Comparison of ENCODE assay signal across 9 mouse cellular contexts in genomic region chr5:120134000-120134399, GRCm38 (mm10). TPM values are rescaled to one million over a fixed set of nuclear protein-coding genes. Genes with fewer than 3 reads are reported as not detected.
DNase-seq lines count a peak whose midpoint lies in the region; ATAC-seq lines count a peak whose summit lies in the region.
"Had no signal": no experiment of that assay in that cellular context is flagged by ENCODE, and none has a peak within 500 bp of the region (broad histone marks: within the 10 kb centered on the region; RNA-seq: fewer than 3 reads in every experiment).

No protein-coding gene starts in this region.

- 22% methylated on average over 6 of the region's 6 CpGs for WGBS in liver, embryonic 15.5 days (ENCODE audit: insufficient replicate concordance)

- H3K27me3 ChIP-seq in liver, embryonic 15.5 days: no peaks in the 10 kb centered on the region

- DNase-seq in cerebellum, adult 11 months: peak; percentile 26
- peak; percentile 46 for DNase-seq in ovary, postnatal 14 days (ENCODE audit: low spot score)
- no peak for DNase-seq in ovary, adult 18-20 months (ENCODE audit: low spot score)
- peak; percentile 60 for DNase-seq in embryo, embryonic 10 days (ENCODE audit: low spot score)
- peak; percentile 63 for DNase-seq in kidney, postnatal 10 days
- peak; percentile 51 for DNase-seq in right cerebral cortex, postnatal 4 days

- H3K4me1 ChIP-seq in liver, embryonic 15.5 days (replicated peaks): peaks cover 90% of the 10 kb centered on the region

- H3K27ac ChIP-seq in liver, embryonic 15.5 days (replicated peaks): peak overlapping the region; percentile 89

- H3K9ac ChIP-seq in liver, embryonic 15.5 days: no peak overlapping the region

- H3K9me3 ChIP-seq in liver, embryonic 15.5 days (replicated peaks): no peaks in the 10 kb centered on the region

- ATAC-seq in cerebellum, adult (ENCODE audit: insufficient number of reproducible peaks, low FRiP score, low TSS enrichment): no peak
- no peak for ATAC-seq in liver, embryonic 15.5 days (ENCODE audit: insufficient read depth)

- H3K36me3 ChIP-seq in liver, embryonic 15.5 days (replicated peaks): peaks cover 50% of the 10 kb centered on the region

- H3K4me3 ChIP-seq in liver, embryonic 15.5 days (replicated peaks): no peak overlapping the region
- H3K4me3 ChIP-seq: myocyte had no signal

- H3K4me2 ChIP-seq in liver, embryonic 15.5 days: no peak overlapping the region

RNA-seq across cellular contexts. Expression of gene Rbm19, which starts 17.7 kb away (rescaled TPM):
- polyA plus RNA-seq in liver, embryonic 15.5 days (2015; fragmentation: Nextera tagmentation; extraction: Ambion mirVana): 9.2 and 10.9 TPM in 2 replicates
